Mouse (Mus musculus): Measurements from ENCODE around the gene Ptpn14.
A peak's percentile ranks its signal among the peaks of the same experiment; 100 is the strongest.

Ptpn14 gene

GRCm38 (mm10) chr1:189774778-189775177 lies 46.7 kb downstream of the Ptpn14 start:
- no peak for DNase-seq

- no peak for DNase-seq
Observed at GRCm38 (mm10) chr1:189777207-189777606, 49.1 kb downstream of the Ptpn14 start.

GRCm38 (mm10) chr1:189778343-189778742 lies 50.3 kb downstream of the Ptpn14 start:
- DNase-seq, result no peak

GRCm38 (mm10) chr1:189779226-189779625 lies 51.2 kb downstream of the Ptpn14 start:
- DNase-seq, result no peak

- DNase-seq, result no peak
Observed at GRCm38 (mm10) chr1:189781721-189782345, 53.8 kb downstream of the Ptpn14 start.

GRCm38 (mm10) chr1:189782709-189783108 lies 54.6 kb downstream of the Ptpn14 start:
- no peak for DNase-seq

GRCm38 (mm10) chr1:189784503-189784902 lies 56.4 kb downstream of the Ptpn14 start:
- peak in 1 of 2 experiments; percentile 42 for DNase-seq

GRCm38 (mm10) chr1:189786707-189787485 lies 58.8 kb downstream of the Ptpn14 start:
- peak; percentile 51 to 59 for DNase-seq

GRCm38 (mm10) chr1:189789545-189789944 lies 61.5 kb downstream of the Ptpn14 start:
- DNase-seq, result no peak

- DNase-seq, result no peak
Observed at GRCm38 (mm10) chr1:189790666-189791065, 62.6 kb downstream of the Ptpn14 start.

GRCm38 (mm10) chr1:189791534-189792217 lies 63.6 kb downstream of the Ptpn14 start:
- DNase-seq, result no peak

GRCm38 (mm10) chr1:189792560-189793195 lies 64.6 kb downstream of the Ptpn14 start:
- no peak for DNase-seq

- DNase-seq, result peak; percentile 36 to 59
Observed at GRCm38 (mm10) chr1:189798949-189799348, 70.9 kb downstream of the Ptpn14 start.

- DNase-seq, result no peak
Observed at GRCm38 (mm10) chr1:189800211-189800961, 72.3 kb downstream of the Ptpn14 start.

- no peak for DNase-seq
Observed at GRCm38 (mm10) chr1:189801303-189801702, 73.2 kb downstream of the Ptpn14 start.

- DNase-seq, result no peak
Observed at GRCm38 (mm10) chr1:189802575-189802974, 74.5 kb downstream of the Ptpn14 start.

- DNase-seq, result no peak
Observed at GRCm38 (mm10) chr1:189803742-189804141, 75.7 kb downstream of the Ptpn14 start.

GRCm38 (mm10) chr1:189806533-189807297 lies 78.6 kb downstream of the Ptpn14 start:
- DNase-seq, result no peak

- no peak for DNase-seq
Observed at GRCm38 (mm10) chr1:189808015-189808414, 79.9 kb downstream of the Ptpn14 start.

- no peak for DNase-seq
Observed at GRCm38 (mm10) chr1:189808453-189808852, 80.4 kb downstream of the Ptpn14 start.

GRCm38 (mm10) chr1:189811778-189812177 lies 83.7 kb downstream of the Ptpn14 start:
- DNase-seq, result no peak

- no peak for DNase-seq
Observed at GRCm38 (mm10) chr1:189814385-189814784, 86.3 kb downstream of the Ptpn14 start.
